ENCODE assay signal across 12 mouse cellular contexts in genomic region chr15:100666851-100667250, GRCm38 (mm10). TPM values are rescaled to one million over a fixed set of nuclear protein-coding genes. Genes with fewer than 3 reads are reported as not detected.
DNase-seq lines count a peak whose midpoint lies in the region; ATAC-seq and TF ChIP-seq lines count a peak whose summit lies in the region.
"Had no signal": no experiment of that assay in that cellular context is flagged by ENCODE, and none has a peak within 500 bp of the region (broad histone marks: within the 10 kb centered on the region; RNA-seq: fewer than 3 reads in every experiment).

No protein-coding gene starts in this region.

- H3K27ac ChIP-seq in heart, embryonic 10.5 days, result peak overlapping the region; percentile 84
- no peak overlapping the region; the same call in 1 of the 2 replicates for H3K27ac ChIP-seq in lung, embryonic 14.5 days (ENCODE audit: low read depth)

- no peak overlapping the region for H3K9ac ChIP-seq in lung, embryonic 14.5 days

- ATAC-seq in lung, embryonic 14.5 days (ENCODE audit: insufficient read depth), result no peak
- peak; percentile 19; the same call in 1 of the 2 replicates for ATAC-seq in megakaryocyte-erythroid progenitor cell, adult 5-6 weeks (replicated peaks; ENCODE audit: low FRiP score, low TSS enrichment, poor library complexity, severe bottlenecking)
- ATAC-seq: Patski had no signal

- WGBS in heart, embryonic 10.5 days, result 8% methylated on average over 12 of the region's 12 CpGs
- WGBS in lung, embryonic 14.5 days, result 10% methylated on average over 12 of the region's 12 CpGs

- H3K9me3 ChIP-seq in heart, embryonic 10.5 days, result no peaks in the 10 kb centered on the region
- H3K9me3 ChIP-seq in lung, embryonic 14.5 days (ENCODE audit: low read depth, low read length), result no peaks in the 10 kb centered on the region

- peaks cover 38% of the 10 kb centered on the region for H3K4me1 ChIP-seq in heart, embryonic 10.5 days
- no peaks in the 10 kb centered on the region for H3K4me1 ChIP-seq in lung, embryonic 14.5 days (ENCODE audit: insufficient read depth)

- no peaks in the 10 kb centered on the region for H3K36me3 ChIP-seq in heart, embryonic 10.5 days
- H3K36me3 ChIP-seq in lung, embryonic 14.5 days (ENCODE audit: insufficient read depth), result no peaks in the 10 kb centered on the region

- no peak for DNase-seq in heart, embryonic 10.5 days (ENCODE audit: low spot score)
- DNase-seq in heart, postnatal 10 days, result no peak
- peak; percentile 16 for DNase-seq in lung, embryonic 14.5 days
- DNase-seq in lung, postnatal 25 days (ENCODE audit: low spot score), result no peak
- DNase-seq in induced T-regulatory cell, adult 2 months (ENCODE audit: low read depth), result peak; percentile 54
- DNase-seq in embryo, embryonic 10 days (ENCODE audit: low spot score), result no peak
- no peak for DNase-seq in cerebellum, adult 8-10 months
- DNase-seq: adrenal gland, postnatal 25 days; cerebellum, postnatal 25 days; right cerebral cortex, adult 18-20 months had no signal

- intact Hi-C loops in heart, postnatal 10 days (cut with DNase I), result no loop called here

- TF ChIP-seq CTCF in lung, embryonic 14.5 days (IDR thresholded peaks at IDR 0.05; ENCODE audit: low read depth), result no peak

- no peak overlapping the region for H3K4me2 ChIP-seq in lung, embryonic 14.5 days

- no peak overlapping the region for H3K4me3 ChIP-seq in heart, embryonic 10.5 days
- no peak overlapping the region for H3K4me3 ChIP-seq in lung, embryonic 14.5 days (ENCODE audit: low read depth, low read length)

- H3K27me3 ChIP-seq in heart, embryonic 10.5 days (ENCODE audit: insufficient read depth, poor library complexity, severe bottlenecking), result 0 out of 2 replicates have a peak, but pooled peaks cover 5% of the 10 kb centered on the region
- H3K27me3 ChIP-seq in lung, embryonic 14.5 days (ENCODE audit: insufficient read depth, low read length), result no peaks in the 10 kb centered on the region
- H3K27me3 ChIP-seq: Patski had no signal

RNA-seq across cellular contexts. Expression of gene Bin2, which starts 2.5 kb away (rescaled TPM):
- polyA plus RNA-seq in heart, embryonic 10.5 days (2016; fragmentation: Nextera tagmentation; extraction: Ambion mirVana), result 4.3 and 10.3 TPM in 2 replicates
- 1 to 10 TPM; 1.4 to 2.2 TPM for total RNA-seq in heart, postnatal 10 days (2021)
- polyA plus RNA-seq in lung, embryonic 14.5 days (2014; fragmentation: Nextera tagmentation; extraction: Ambion mirVana), result 4.8 TPM in 2 replicates
- total RNA-seq in megakaryocyte-erythroid progenitor cell, adult 5-6 weeks (2014; fragmentation: Nextera tagmentation), result 33.2 and 37.0 TPM in 2 replicates
- 57.3 and 57.4 TPM in 2 replicates for total RNA-seq in megakaryocyte-erythroid progenitor cell, adult 5-6 weeks (2017)
- polyA plus RNA-seq: Patski had no signal

RNA-seq across cellular contexts. Expression of gene Cela1, which starts 20.9 kb away (rescaled TPM):
- 1.5 and 2.4 TPM in 2 replicates for polyA plus RNA-seq in heart, embryonic 10.5 days (2016; fragmentation: Nextera tagmentation; extraction: Ambion mirVana)
- total RNA-seq in heart, postnatal 10 days (2021), result 1 to 10 TPM in 1 of 2 experiments, under 1 TPM in 1; 0.53 to 1.1 TPM
- polyA plus RNA-seq in lung, embryonic 14.5 days (2014; fragmentation: Nextera tagmentation; extraction: Ambion mirVana), result 0.97 and 1.2 TPM in 2 replicates
- 124 and 168 TPM in 2 replicates for total RNA-seq in megakaryocyte-erythroid progenitor cell, adult 5-6 weeks (2014; fragmentation: Nextera tagmentation)
- 87.7 and 112 TPM in 2 replicates for total RNA-seq in megakaryocyte-erythroid progenitor cell, adult 5-6 weeks (2017)

RNA-seq across cellular contexts. Expression of gene Smagp, which starts 30.1 kb away (rescaled TPM):
- polyA plus RNA-seq in heart, embryonic 10.5 days (2016; fragmentation: Nextera tagmentation; extraction: Ambion mirVana), result 16.2 and 16.9 TPM in 2 replicates
- 10 to 100 TPM; 20.5 to 25.8 TPM for total RNA-seq in heart, postnatal 10 days (2021)
- 9.5 and 11.9 TPM in 2 replicates for polyA plus RNA-seq in lung, embryonic 14.5 days (2014; fragmentation: Nextera tagmentation; extraction: Ambion mirVana)
- total RNA-seq in megakaryocyte-erythroid progenitor cell, adult 5-6 weeks (2014; fragmentation: Nextera tagmentation), result 3.3 and 4.4 TPM in 2 replicates
- 4.8 TPM in 1 of 2 replicates, not detected in the other for total RNA-seq in megakaryocyte-erythroid progenitor cell, adult 5-6 weeks (2017)

RNA-seq across cellular contexts. Expression of gene Dazap2, which starts 51.7 kb away (rescaled TPM):
- 209 and 212 TPM in 2 replicates for polyA plus RNA-seq in heart, embryonic 10.5 days (2016; fragmentation: Nextera tagmentation; extraction: Ambion mirVana)
- 100 to 1,000 TPM; 176 to 183 TPM for total RNA-seq in heart, postnatal 10 days (2021)
- 210 and 231 TPM in 2 replicates for polyA plus RNA-seq in lung, embryonic 14.5 days (2014; fragmentation: Nextera tagmentation; extraction: Ambion mirVana)
- total RNA-seq in megakaryocyte-erythroid progenitor cell, adult 5-6 weeks (2014; fragmentation: Nextera tagmentation), result 208 and 229 TPM in 2 replicates
- total RNA-seq in megakaryocyte-erythroid progenitor cell, adult 5-6 weeks (2017), result 148 and 159 TPM in 2 replicates

Comparison
In these comparisons a context has a peak if more than half of its experiments do, and no peak if none do; other contexts are left out.
1. DNase-seq: peak in lung, embryonic 14.5 days (single experiment) and induced T-regulatory cell, adult 2 months (single experiment); none in heart, embryonic 10.5 days (single experiment), heart, postnatal 10 days (0 of 2), lung, postnatal 25 days (single experiment), embryo, embryonic 10 days (single experiment) and cerebellum, adult 8-10 months (single experiment).
2. RNA of gene Bin2, which starts 2.5 kb away (total RNA-seq): 33.2 to 57.4 TPM in megakaryocyte-erythroid progenitor cell, adult 5-6 weeks; 1.4 to 2.2 TPM in heart, postnatal 10 days; every median in the first group is over 10 times any median in the second.
3. RNA of gene Cela1, which starts 20.9 kb away (total RNA-seq): 87.7 to 168 TPM in megakaryocyte-erythroid progenitor cell, adult 5-6 weeks; 0.53 to 1.1 TPM in heart, postnatal 10 days; every median in the first group is over 10 times any median in the second.